Comparison of ENCODE assay signal across 13 mouse cellular contexts in genomic region chr3:115580131-115580932, GRCm38 (mm10).
A peak's percentile ranks its signal among the peaks of the same experiment; 100 is the strongest.
DNase-seq lines count a peak whose midpoint lies in the region; ATAC-seq lines count a peak whose summit lies in the region.
"Had no signal": no experiment of that assay in that cellular context is flagged by ENCODE, and none has a peak within 500 bp of the region (broad histone marks: within the 10 kb centered on the region; RNA-seq: fewer than 3 reads in every experiment).

No protein-coding gene starts in this region.

- DNase-seq in cerebellum, adult 9-10 months, result peak; percentile 1
- no peak for DNase-seq in cerebellum, postnatal 36 days
- peak; percentile 9 for DNase-seq in right cerebral cortex, adult 18-20 months
- no peak for DNase-seq in right cerebral cortex, postnatal 25 days
- DNase-seq in layer of hippocampus, adult 9-10 months (ENCODE audit: low spot score), result peak; percentile 13
- no peak for DNase-seq in c-Kit-positive CD71-positive TER-119-positive erythroid progenitor cells, embryonic 14.5 days (ENCODE audit: low spot score)
- no peak for DNase-seq in thymus, postnatal 14 days
- DNase-seq: liver had no signal

- 31% methylated on average over 4 of the region's 4 CpGs for WGBS in neural tube, embryonic 15.5 days

- no peak overlapping the region for H3K4me3 ChIP-seq in neural tube, embryonic 15.5 days (replicated peaks)
- H3K4me3 ChIP-seq: embryonic facial prominence, embryonic 15.5 days; stomach, embryonic 15.5 days had no signal

- H3K27ac ChIP-seq in neural tube, embryonic 15.5 days (replicated peaks), result no peak overlapping the region
- H3K27ac ChIP-seq: embryonic facial prominence, embryonic 15.5 days; stomach, embryonic 15.5 days had no signal

- no peaks in the 10 kb centered on the region for H3K9me3 ChIP-seq in neural tube, embryonic 15.5 days (replicated peaks)
- H3K9me3 ChIP-seq: embryonic facial prominence, embryonic 15.5 days; stomach, embryonic 15.5 days had no signal

- ATAC-seq in neural tube, embryonic 15.5 days (ENCODE audit: low FRiP score), result peak; percentile 66
- ATAC-seq: intestine, embryonic 16.5 days; Patski had no signal

- H3K4me1 ChIP-seq in neural tube, embryonic 15.5 days, result peaks cover 6% of the 10 kb centered on the region
- H3K4me1 ChIP-seq: stomach, embryonic 15.5 days had no signal

- no peaks in the 10 kb centered on the region for H3K27me3 ChIP-seq in neural tube, embryonic 15.5 days (replicated peaks)
- H3K27me3 ChIP-seq: embryonic facial prominence, embryonic 15.5 days; Patski; stomach, embryonic 15.5 days had no signal

- H3K4me2 ChIP-seq in neural tube, embryonic 15.5 days, result no peak overlapping the region
- H3K4me2 ChIP-seq: embryonic facial prominence, embryonic 15.5 days; stomach, embryonic 15.5 days had no signal

- no peaks in the 10 kb centered on the region for H3K36me3 ChIP-seq in neural tube, embryonic 15.5 days
- H3K36me3 ChIP-seq: embryonic facial prominence, embryonic 15.5 days; stomach, embryonic 15.5 days had no signal

- H3K9ac ChIP-seq in neural tube, embryonic 15.5 days (replicated peaks), result no peak overlapping the region
- H3K9ac ChIP-seq: embryonic facial prominence, embryonic 15.5 days; stomach, embryonic 15.5 days had no signal

Comparison
In these comparisons a context has a peak if more than half of its experiments do, and no peak if none do; other contexts are left out.
1. DNase-seq: peak in cerebellum, adult 9-10 months (single experiment), right cerebral cortex, adult 18-20 months (single experiment) and layer of hippocampus, adult 9-10 months (single experiment); none in cerebellum, postnatal 36 days (0 of 2), right cerebral cortex, postnatal 25 days (single experiment), c-Kit-positive CD71-positive TER-119-positive erythroid progenitor cells, embryonic 14.5 days (single experiment) and thymus, postnatal 14 days (single experiment).